Mouse (Mus musculus) left cerebral cortex, adult 8-10 months (tissue): Measurements from ENCODE around the gene Fem1b. TPM values are rescaled to one million over a fixed set of nuclear protein-coding genes. Genes with fewer than 3 reads are reported as not detected.
A peak's percentile ranks its signal among the peaks of the same experiment; 100 is the strongest.
"Not testable (repeated sequence)": the region's sequence is repeated elsewhere in the genome, so short reads cannot be mapped to it uniquely, and the experiment has no call there.

ENCODE experiments used
- DNase-seq, 2 experiments: peaks; one replicate each; pipeline ENCODE4 v3.0.0; 2022; ENCODE audit warnings: low spot score in 2 of 2
- total RNA-seq, 4 experiments: library from RNA; stranded (reverse); gene quantifications; 2 replicates each; pipeline ENCODE4 v1.2.4; 2022

The Fem1b gene
- total RNA-seq, 4 experiments from 2014 or later: 88.3 to 100 (median 93.1) TPM

- DNase-seq: no peak
Measured at GRCm38 (mm10) chr9:62827939-62828652, 16.4 kb upstream of the Fem1b start.

GRCm38 (mm10) chr9:62826456-62826855 is 14.7 kb upstream of the Fem1b start:
- DNase-seq: no peak

- no peak for DNase-seq
Measured at GRCm38 (mm10) chr9:62825791-62826393, 14.2 kb upstream of the Fem1b start.

- no peak for DNase-seq
Measured at GRCm38 (mm10) chr9:62821811-62822210, 10.1 kb upstream of the Fem1b start.

- DNase-seq: no peak
Measured at GRCm38 (mm10) chr9:62820829-62821228, 9.1 kb upstream of the Fem1b start.

- DNase-seq: not testable (repeated sequence)
Measured at GRCm38 (mm10) chr9:62819910-62820309, 8.2 kb upstream of the Fem1b start.

- DNase-seq: no peak
Measured at GRCm38 (mm10) chr9:62819494-62819893, 7.8 kb upstream of the Fem1b start.

- DNase-seq: no peak
Measured at GRCm38 (mm10) chr9:62817828-62818614, 6.3 kb upstream of the Fem1b start.

- DNase-seq: no peak
Measured at GRCm38 (mm10) chr9:62817099-62817571, 5.4 kb upstream of the Fem1b start.

GRCm38 (mm10) chr9:62816323-62817098 is 4.8 kb upstream of the Fem1b start:
- DNase-seq: no peak

GRCm38 (mm10) chr9:62814751-62815150 is 3.0 kb upstream of the Fem1b start:
- DNase-seq: no peak

- DNase-seq: no peak
Measured at GRCm38 (mm10) chr9:62812216-62813049, 699 bp upstream of the Fem1b start.

GRCm38 (mm10) chr9:62810543-62811515 is 905 bp downstream of the Fem1b start:
- peak in 1 of 2 experiments; percentile 39 for DNase-seq

- DNase-seq: no peak
Measured at GRCm38 (mm10) chr9:62810095-62810494, 1.6 kb downstream of the Fem1b start.

GRCm38 (mm10) chr9:62799218-62799617 is 12.5 kb downstream of the Fem1b start:
- not testable (repeated sequence) for DNase-seq

- DNase-seq: no peak
Measured at GRCm38 (mm10) chr9:62789856-62790255, 21.9 kb downstream of the Fem1b start.

- peak in 1 of 2 experiments; percentile 77 for DNase-seq
Measured at GRCm38 (mm10) chr9:62786721-62787120, 25.0 kb downstream of the Fem1b start.

GRCm38 (mm10) chr9:62784233-62784632 is 27.5 kb downstream of the Fem1b start:
- no peak for DNase-seq
